Mouse (Mus musculus) lung, embryonic 16.5 days (tissue): ENCODE measurements around the gene Cit. TPM values are rescaled to one million over a fixed set of nuclear protein-coding genes. Genes with fewer than 3 reads are reported as not detected.
A peak's percentile ranks its signal among the peaks of the same experiment; 100 is the strongest.

Experiments used
- ATAC-seq: fragments of 200-750 bp; cut with Nextera tagmentation; 2 replicates; pipeline ENCODE4 v1.8.0; 2017; ENCODE audit warnings: low read depth, mild to moderate bottlenecking, moderate library complexity
- H3K27ac ChIP-seq: fragments of 300-500 bp; sonication (generic); 2 replicates; pipeline ENCODE4 v1.5.1; 2014; ENCODE audit warnings: mild to moderate bottlenecking, control low read depth, low read length
- H3K27me3 ChIP-seq: fragments of 300-500 bp; sonication (generic); 2 replicates; pipeline ENCODE4 v1.6.1; 2014; ENCODE audit warnings: low read depth, low read length, mixed read lengths; ENCODE audit not compliant: control insufficient read depth, insufficient read depth
- H3K36me3 ChIP-seq: fragments of 300-500 bp; sonication (generic); 2 replicates; pipeline ENCODE4 v1.6.1; 2014; ENCODE audit warnings: low read length; ENCODE audit not compliant: control insufficient read depth, insufficient read depth
- H3K4me1 ChIP-seq: fragments of 300-500 bp; sonication (generic); replicated peaks from 2 replicates; pipeline ENCODE4 v1.6.1; 2014; ENCODE audit warnings: low read length, mixed read lengths; ENCODE audit not compliant: control insufficient read depth, insufficient read depth
- H3K4me2 ChIP-seq: fragments of 300-500 bp; sonication (generic); 2 replicates; pipeline ENCODE4 v1.6.1; 2014; ENCODE audit warnings: low read depth, low read length, control low read depth
- H3K4me3 ChIP-seq: fragments of 300-500 bp; sonication (generic); 2 replicates; pipeline ENCODE4 v1.5.1; 2014; ENCODE audit warnings: mild to moderate bottlenecking, low read length, control low read depth
- H3K9ac ChIP-seq: fragments of 300-500 bp; sonication (generic); 2 replicates; pipeline ENCODE4 v1.6.1; 2014; ENCODE audit warnings: low read length, control low read depth
- H3K9me3 ChIP-seq: fragments of 300-500 bp; sonication (generic); 2 replicates; pipeline ENCODE4 v1.6.1; 2016; ENCODE audit warnings: low read length; ENCODE audit not compliant: control insufficient read depth
- whole genome bisulfite sequencing: fragments of 180-500 bp; shearing (Covaris S2); extraction: QIAGEN DNeasy Blood & Tissue Kit; methylation state at CpG from one replicate; pipeline ENCODE4 v1.1.7; 2014; 5-methylcytosine and 5-hydroxymethylcytosine counted together
- polyA plus RNA-seq: library from polyadenylated mRNA; unstranded; fragments of >200 nt; fragmentation: Nextera tagmentation; extraction: Ambion mirVana; gene quantifications from 2 replicates; pipeline ENCODE4 v1.2.1, GENCODE M21; 2015

Gene Cit
- polyA plus RNA-seq, 1 experiment from 2014 or later = 46.0 TPM

DNA sequence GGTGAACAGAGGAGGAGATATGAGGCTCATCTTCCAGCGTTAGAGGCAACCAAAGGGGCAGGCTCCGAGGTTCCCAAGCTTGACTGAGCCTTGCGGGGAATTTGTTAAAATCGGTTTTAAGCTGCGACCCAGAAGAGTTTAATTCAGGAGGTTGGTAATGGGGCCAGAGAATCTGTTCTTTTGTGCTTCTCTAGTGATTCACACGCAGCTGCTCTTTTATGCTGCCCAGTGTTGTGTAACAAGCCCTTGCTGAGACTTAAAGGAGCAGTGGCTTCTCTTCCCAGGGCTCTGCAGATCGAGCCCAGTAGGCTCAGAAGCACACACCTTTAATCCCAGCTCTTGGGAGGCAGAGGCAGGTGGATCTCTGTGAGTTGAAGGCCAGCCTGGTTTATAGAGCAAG lies 3.4 kb downstream of the Cit start:
- H3K27me3 ChIP-seq = no peaks in the 10 kb centered on the region
- no peak overlapping the region for H3K27ac ChIP-seq
- H3K4me2 ChIP-seq = no peak overlapping the region
- H3K36me3 ChIP-seq = peaks cover 16% of the 10 kb centered on the region
- H3K9me3 ChIP-seq = no peaks in the 10 kb centered on the region
- no peak overlapping the region for H3K9ac ChIP-seq
- no peak for ATAC-seq
- peaks cover 17% of the 10 kb centered on the region for H3K4me1 ChIP-seq
- WGBS = 94% methylated on average over 7 of the region's 7 CpGs
- no peak overlapping the region for H3K4me3 ChIP-seq

DNA sequence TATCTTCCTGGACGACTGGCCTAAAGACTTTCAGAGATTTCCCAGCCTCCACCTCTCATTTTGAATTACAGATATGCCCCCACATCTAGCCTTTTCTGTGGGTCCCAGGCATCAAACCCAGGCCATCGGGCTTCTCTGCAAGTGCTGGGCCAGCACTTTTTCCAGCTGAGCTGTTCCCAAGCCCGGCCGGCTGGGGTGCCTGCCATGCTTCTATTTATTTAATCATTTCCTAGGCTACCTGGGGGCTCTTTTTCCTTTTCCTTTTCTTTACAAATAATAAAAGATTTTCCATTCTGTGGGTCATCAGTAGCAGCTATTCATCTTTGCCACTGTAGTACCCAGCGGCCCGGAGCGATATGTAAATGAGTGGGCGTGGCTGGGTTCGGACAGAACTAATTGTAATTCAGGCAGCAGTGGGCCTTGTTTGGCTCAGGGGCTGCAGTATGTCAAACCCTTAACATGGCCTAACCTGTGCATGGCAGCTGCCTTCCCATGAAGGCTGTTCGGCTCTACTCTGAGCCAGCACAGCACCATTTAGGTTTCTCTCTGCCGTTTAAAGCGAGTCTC lies 4.3 kb downstream of the Cit start:
- no peak overlapping the region for H3K4me3 ChIP-seq
- peaks cover 17% of the 10 kb centered on the region for H3K4me1 ChIP-seq
- WGBS = 88% methylated on average over 12 of the region's 12 CpGs
- no peak overlapping the region for H3K9ac ChIP-seq
- H3K27me3 ChIP-seq = no peaks in the 10 kb centered on the region
- no peaks in the 10 kb centered on the region for H3K9me3 ChIP-seq
- H3K36me3 ChIP-seq = peaks cover 16% of the 10 kb centered on the region
- H3K27ac ChIP-seq = no peak overlapping the region
- ATAC-seq = no peak
- no peak overlapping the region for H3K4me2 ChIP-seq

- peaks cover 19% of the 10 kb centered on the region for H3K36me3 ChIP-seq
- no peak overlapping the region for H3K4me2 ChIP-seq
- 87% methylated on average over 17 of the region's 17 CpGs for WGBS
- peaks cover 17% of the 10 kb centered on the region for H3K4me1 ChIP-seq
- no peak overlapping the region for H3K4me3 ChIP-seq
- H3K9me3 ChIP-seq = no peaks in the 10 kb centered on the region
- ATAC-seq = no peak
- no peak overlapping the region for H3K27ac ChIP-seq
- H3K9ac ChIP-seq = no peak overlapping the region
- no peaks in the 10 kb centered on the region for H3K27me3 ChIP-seq
These were observed 5.4 kb downstream of the Cit start for GRCm38 (mm10) chr5:115850250-115851028.

- 92% methylated on average over 13 of the region's 13 CpGs for WGBS
- Histone ChIP-seq H3K27me3 (no peaks in the 10 kb centered on the region), H3K4me3 (no peak overlapping the region), H3K9me3 (no peaks in the 10 kb centered on the region), H3K4me1 (peaks cover 12% of the 10 kb centered on the region), H3K4me2 (no peak overlapping the region), H3K36me3 (peaks cover 22% of the 10 kb centered on the region), H3K9ac (no peak overlapping the region), H3K27ac (no peak overlapping the region)
- ATAC-seq = no peak
These were observed 5.9 kb downstream of the Cit start for GRCm38 (mm10) chr5:115851029-115851365.

- Histone ChIP-seq H3K9me3 (no peaks in the 10 kb centered on the region), H3K27ac (no peak overlapping the region), H3K27me3 (no peaks in the 10 kb centered on the region), H3K9ac (no peak overlapping the region), H3K4me3 (no peak overlapping the region), H3K36me3 (peaks cover 29% of the 10 kb centered on the region), H3K4me2 (no peak overlapping the region), H3K4me1 (0 out of 2 replicates have a peak, but pooled peaks cover 4% of the 10 kb centered on the region)
- no peak for ATAC-seq
- WGBS = 94% methylated on average over 4 of the region's 4 CpGs
These were observed 7.4 kb downstream of the Cit start for GRCm38 (mm10) chr5:115852431-115852830.

- Histone ChIP-seq H3K36me3 (peaks cover 24% of the 10 kb centered on the region), H3K9ac (no peak overlapping the region), H3K27me3 (no peaks in the 10 kb centered on the region), H3K9me3 (no peaks in the 10 kb centered on the region), H3K4me2 (no peak overlapping the region), H3K4me1 (peaks cover 6% of the 10 kb centered on the region; the same call in 1 of the 2 replicates), H3K4me3 (no peak overlapping the region), H3K27ac (no peak overlapping the region)
- ATAC-seq = no peak
- 86% methylated on average over 9 of the region's 9 CpGs for WGBS
These were observed 8.6 kb downstream of the Cit start for GRCm38 (mm10) chr5:115853691-115854090.

DNA sequence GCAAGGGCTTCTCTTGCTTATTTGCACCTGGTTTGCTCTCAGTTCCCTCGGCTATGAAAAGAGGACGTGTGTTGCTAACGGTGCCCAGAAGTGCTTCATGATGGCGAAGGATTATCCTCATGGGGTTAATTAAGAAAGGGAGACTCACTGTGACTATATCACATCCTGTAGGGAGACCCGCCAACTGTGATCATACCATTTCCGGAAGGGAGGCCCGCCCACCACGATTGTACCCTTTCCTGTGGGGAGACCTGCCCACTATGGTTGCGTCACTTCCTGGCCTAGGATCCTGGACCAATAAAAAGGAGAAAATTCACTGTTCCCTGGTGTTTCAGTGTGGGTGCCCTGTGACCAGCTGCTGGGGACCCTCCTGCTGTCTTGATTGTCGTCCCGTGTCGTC lies 9.3 kb downstream of the Cit start:
- 82% methylated on average over 10 of the region's 12 CpGs for WGBS
- peak; percentile 51; the same call in 1 of the 2 replicates for ATAC-seq
- Histone ChIP-seq H3K4me3 (no peak overlapping the region), H3K9me3 (no peaks in the 10 kb centered on the region), H3K27ac (no peak overlapping the region), H3K4me1 (peaks cover 6% of the 10 kb centered on the region; the same call in 1 of the 2 replicates), H3K27me3 (no peaks in the 10 kb centered on the region), H3K9ac (no peak overlapping the region), H3K4me2 (no peak overlapping the region), H3K36me3 (peaks cover 24% of the 10 kb centered on the region)

- peaks cover 6% of the 10 kb centered on the region; the same call in 1 of the 2 replicates for H3K4me1 ChIP-seq
- H3K4me2 ChIP-seq = no peak overlapping the region
- H3K4me3 ChIP-seq = no peak overlapping the region
- H3K36me3 ChIP-seq = peaks cover 20% of the 10 kb centered on the region
- H3K27me3 ChIP-seq = no peaks in the 10 kb centered on the region
- 41% methylated on average over 6 of the region's 6 CpGs for WGBS
- H3K27ac ChIP-seq = peak overlapping the region; percentile 44
- peak; percentile 77 for ATAC-seq
- no peaks in the 10 kb centered on the region for H3K9me3 ChIP-seq
- H3K9ac ChIP-seq = 0 out of 2 replicates have a peak overlapping the region, but pooled peaks have one; percentile 23
These were observed 13.6 kb downstream of the Cit start for GRCm38 (mm10) chr5:115858652-115859051.

GRCm38 (mm10) chr5:115859461-115859860 lies 14.4 kb downstream of the Cit start:
- Histone ChIP-seq H3K27me3 (no peaks in the 10 kb centered on the region), H3K4me1 (peaks cover 6% of the 10 kb centered on the region; the same call in 1 of the 2 replicates), H3K9me3 (no peaks in the 10 kb centered on the region), H3K4me2 (no peak overlapping the region), H3K4me3 (no peak overlapping the region), H3K27ac (no peak overlapping the region; the same call in 1 of the 2 replicates), H3K9ac (no peak overlapping the region), H3K36me3 (peaks cover 22% of the 10 kb centered on the region)
- ATAC-seq = no peak
- 80% methylated on average over 9 of the region's 9 CpGs for WGBS
